Mouse (Mus musculus): ENCODE data around the gene Sclt1.

- TF ChIP-seq CTCF (IDR thresholded peaks at IDR 0.05; ENCODE audit: borderline replicate concordance, extremely low read depth, insufficient read depth, insufficient read length) (no peak), POLR2A (IDR thresholded peaks at IDR 0.05; ENCODE audit: borderline replicate concordance, extremely low read depth, insufficient read depth, insufficient read length, poor library complexity, severe bottlenecking) (no peak)
Observed at GRCm38 (mm10) chr3:41581436-41581835, 160.9 kb downstream of the Sclt1 start.

Measured in brain, embryonic 14.5 days (tissue).